Mouse (Mus musculus): ENCODE data around the gene Lingo2.
A peak's percentile ranks its signal among the peaks of the same experiment; 100 is the strongest.
"Not testable (repeated sequence)": the region's sequence is repeated elsewhere in the genome, so short reads cannot be mapped to it uniquely, and the experiment has no call there.

Gene Lingo2

GRCm38 (mm10) chr4:36078910-36079525 lies 872.5 kb downstream of the Lingo2 start:
- DNase-seq, result no peak

GRCm38 (mm10) chr4:36064701-36065100 lies 886.8 kb downstream of the Lingo2 start:
- DNase-seq, result not testable (repeated sequence)

- DNase-seq, result no peak
Measured at GRCm38 (mm10) chr4:36052791-36053376, 898.7 kb downstream of the Lingo2 start.

- no peak for DNase-seq
Measured at GRCm38 (mm10) chr4:36040361-36040760, 911.2 kb downstream of the Lingo2 start.

GRCm38 (mm10) chr4:36038742-36039141 lies 912.8 kb downstream of the Lingo2 start:
- no peak for DNase-seq

- DNase-seq, result no peak
Measured at GRCm38 (mm10) chr4:36032039-36032438, 919.5 kb downstream of the Lingo2 start.

- no peak for DNase-seq
Measured at GRCm38 (mm10) chr4:36014181-36014580, 937.4 kb downstream of the Lingo2 start.

- DNase-seq, result no peak
Measured at GRCm38 (mm10) chr4:35992005-35992763, 959.4 kb downstream of the Lingo2 start.

- no peak for DNase-seq
Measured at GRCm38 (mm10) chr4:35986012-35986411, 965.5 kb downstream of the Lingo2 start.

GRCm38 (mm10) chr4:35963532-35963931 lies 988.0 kb downstream of the Lingo2 start:
- no peak for DNase-seq

- no peak for DNase-seq
Measured at GRCm38 (mm10) chr4:35951894-35952293, 999.7 kb downstream of the Lingo2 start.

- no peak for DNase-seq
Measured at GRCm38 (mm10) chr4:35951251-35951650, 1000.3 kb downstream of the Lingo2 start.

- DNase-seq, result no peak
Measured at GRCm38 (mm10) chr4:35934056-35934661, 1017.4 kb downstream of the Lingo2 start.

GRCm38 (mm10) chr4:35927722-35928121 lies 1023.8 kb downstream of the Lingo2 start:
- no peak for DNase-seq

- DNase-seq, result no peak
Measured at GRCm38 (mm10) chr4:35917453-35917852, 1034.1 kb downstream of the Lingo2 start.

- no peak for DNase-seq
Measured at GRCm38 (mm10) chr4:35897769-35898564, 1053.6 kb downstream of the Lingo2 start.

- no peak for DNase-seq
Measured at GRCm38 (mm10) chr4:35885591-35886542, 1065.7 kb downstream of the Lingo2 start.

GRCm38 (mm10) chr4:35884946-35885460 lies 1066.5 kb downstream of the Lingo2 start:
- peak; percentile 9 for DNase-seq

- no peak for DNase-seq
Measured at GRCm38 (mm10) chr4:35846518-35846917, 1105.0 kb downstream of the Lingo2 start.

GRCm38 (mm10) chr4:35845140-35845539 lies 1106.4 kb downstream of the Lingo2 start:
- DNase-seq, result no peak

GRCm38 (mm10) chr4:35844518-35844917 lies 1107.0 kb downstream of the Lingo2 start:
- no peak for DNase-seq

All from lung, postnatal 10 days (tissue).